Mouse (Mus musculus) erythroblast, embryonic 14.5 days (primary cell): ENCODE measurements around the gene Tep1.

ENCODE experiments used
- GATA1 ChIP-seq: IDR thresholded peaks from 2 replicates; pipeline ENCODE4 v1.6.1; 2012; ENCODE audit warnings: low read length, inconsistent platforms, mixed read lengths
- TAL1 ChIP-seq: IDR thresholded peaks from 3 replicates; pipeline ENCODE4 v1.6.1; 2012; ENCODE audit warnings: low read length, inconsistent platforms, mixed read lengths

DNA sequence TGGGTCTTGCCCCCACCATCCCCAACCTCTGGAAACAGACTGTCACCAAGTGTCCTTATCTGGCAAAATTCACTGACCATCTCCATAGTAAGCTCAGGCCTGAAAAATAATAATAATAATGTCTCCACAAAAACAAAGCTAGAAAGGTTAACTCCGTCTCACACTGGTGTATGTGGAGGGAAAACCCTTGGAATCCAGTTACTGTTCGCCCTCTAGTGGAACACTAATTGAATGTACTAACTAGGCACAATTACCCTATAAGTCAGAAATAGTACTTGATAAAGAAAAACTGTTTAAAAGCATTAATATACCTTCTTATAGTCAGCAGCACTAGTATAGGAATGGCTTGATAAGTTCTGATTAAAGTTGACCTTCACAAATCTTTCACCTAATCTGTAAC, 82.2 kb downstream of the Tep1 start:
- TF ChIP-seq GATA1 (no peak), TAL1 (no peak)
